Mouse (Mus musculus): ENCODE results near the gene H2al1m.
A peak's percentile ranks its signal among the peaks of the same experiment; 100 is the strongest.
"Not testable (repeated sequence)": the region's sequence is repeated elsewhere in the genome, so short reads cannot be mapped to it uniquely, and the experiment has no call there.

The H2al1m gene

DNA sequence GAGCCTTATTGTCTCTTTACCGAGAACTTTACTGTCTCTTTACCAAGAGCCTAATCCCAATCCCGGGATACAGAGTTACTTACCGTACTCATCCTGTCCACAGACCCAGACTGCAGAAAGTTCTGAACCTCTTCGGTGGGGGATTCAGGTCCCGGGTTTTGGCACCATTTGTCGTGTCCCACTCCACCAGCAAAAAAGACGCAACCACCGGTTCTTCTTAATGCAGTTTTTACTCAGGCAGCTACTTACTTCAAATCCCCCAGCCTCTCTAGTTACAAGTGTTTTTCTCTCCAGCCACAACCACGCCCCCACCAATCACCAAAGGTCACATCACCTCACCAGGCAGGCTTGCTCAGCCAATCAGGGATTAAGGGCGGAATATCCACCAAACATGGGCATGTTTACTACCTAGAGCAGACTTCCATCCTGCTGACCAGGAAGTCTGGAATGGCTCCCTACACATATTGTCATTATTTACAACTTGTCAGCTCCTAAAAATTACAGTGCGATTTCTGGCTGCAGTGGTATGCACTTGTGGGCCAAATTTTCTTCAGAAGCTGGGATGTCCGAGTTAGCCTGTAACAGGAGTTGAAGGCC lies 48.9 kb downstream of the H2al1m start:
- not testable (repeated sequence) for DNase-seq

DNA sequence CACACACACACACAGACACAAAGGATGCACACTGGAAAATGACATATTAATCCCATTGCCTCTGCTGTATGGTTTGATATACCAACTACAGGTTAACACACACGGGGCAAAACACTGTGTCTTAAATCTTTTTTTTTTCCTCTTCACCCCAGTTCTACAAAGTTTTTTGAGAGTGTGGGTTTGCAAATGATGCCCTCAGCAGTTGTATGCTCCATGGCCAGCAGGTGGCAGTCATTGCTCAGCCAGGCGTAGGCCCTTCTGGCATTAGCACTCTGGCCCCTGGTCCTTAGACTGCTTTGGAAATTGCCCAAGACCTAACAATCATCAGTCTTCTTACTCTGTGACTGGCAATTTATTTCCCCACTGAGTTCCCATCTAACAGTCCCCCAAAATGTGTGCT lies 49.5 kb downstream of the H2al1m start:
- DNase-seq: peak; percentile 48
